Mouse (Mus musculus) T-helper 1 cell (primary cell): Measurements from ENCODE around the gene Gp1bb.

ENCODE experiments used
- in situ Hi-C: fragments of 300-600 bp; cut with MboI, MseI; formaldehyde crosslinking; loops from one replicate; pipeline ENCODE4 v1.15.1; 2025; ENCODE audit warnings: high pct_unique_total_duplicates

Gene Gp1bb

DNA sequence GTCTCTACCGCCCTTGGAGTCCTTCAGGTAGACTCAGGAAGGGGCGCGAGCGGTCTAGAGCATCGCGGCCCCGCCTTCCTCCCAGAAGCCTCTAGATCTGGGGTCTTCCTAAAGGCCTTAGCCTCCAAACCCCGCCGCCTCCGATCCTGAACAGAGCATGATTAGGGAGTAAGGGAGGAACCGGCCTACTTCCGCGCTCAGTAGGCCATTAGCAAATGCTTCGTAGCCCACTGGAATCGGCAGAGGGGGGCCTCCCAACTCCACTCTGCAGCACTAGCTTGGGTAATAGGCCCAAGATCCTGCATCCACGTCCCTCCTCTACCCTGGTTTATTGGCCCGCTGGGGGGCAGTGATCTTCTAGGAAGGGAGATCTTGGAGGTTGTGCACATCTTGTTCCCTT lies at the start of gene Gp1bb:
Gene Gp1bb, minus strand, starts transcription at position 385 of the 400 bp plus-strand sequence.
- in situ Hi-C loops: loop anchor here (5.0 kb wide), 1 partner anchor 180 kb away; no protein-coding TSS in a partner anchor

DNA sequence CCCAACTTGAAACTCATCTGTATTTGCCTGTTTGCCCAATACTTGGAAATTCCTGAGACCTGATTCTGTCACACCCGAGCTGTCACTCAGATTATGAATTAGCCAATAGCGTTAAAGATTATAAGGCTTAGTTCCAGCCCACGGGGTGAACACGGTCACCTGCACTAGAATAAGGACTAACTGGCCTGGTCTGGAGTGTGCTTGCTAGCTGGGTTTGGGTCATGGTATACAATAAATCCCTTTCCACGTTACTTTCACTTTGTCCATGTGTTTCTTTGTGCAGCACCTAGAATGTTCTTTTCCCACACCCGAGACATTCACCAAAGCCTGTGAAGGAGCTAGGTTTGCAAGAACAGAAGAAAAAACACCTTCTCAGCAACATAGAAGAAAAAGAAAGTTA lies 47.7 kb upstream of the Gp1bb start:
- in situ Hi-C loops: no loop called here

DNA sequence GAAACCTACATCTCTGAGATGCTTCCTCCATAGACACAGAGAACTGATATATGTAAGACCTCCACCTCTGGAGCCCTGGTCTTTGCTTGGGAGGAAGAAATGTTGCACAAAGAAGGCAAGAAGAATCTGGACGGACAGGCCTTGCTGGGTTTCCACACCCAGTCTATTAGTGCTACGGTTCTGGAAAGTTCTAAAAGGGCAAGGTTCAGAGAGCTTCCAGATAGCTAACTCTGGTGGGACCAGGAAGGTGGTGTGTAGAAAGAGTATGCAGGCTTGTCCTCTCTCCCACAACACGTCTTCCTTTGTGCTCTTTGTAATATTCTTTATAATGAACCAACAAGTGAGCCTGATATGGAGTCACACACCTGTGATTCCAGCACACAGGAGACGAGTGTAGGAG lies 36.4 kb upstream of the Gp1bb start:
- in situ Hi-C loops: no loop called here

GRCm38 (mm10) chr16:18655372-18656098 lies 33.3 kb upstream of the Gp1bb start:
- in situ Hi-C loops: no loop called here

DNA sequence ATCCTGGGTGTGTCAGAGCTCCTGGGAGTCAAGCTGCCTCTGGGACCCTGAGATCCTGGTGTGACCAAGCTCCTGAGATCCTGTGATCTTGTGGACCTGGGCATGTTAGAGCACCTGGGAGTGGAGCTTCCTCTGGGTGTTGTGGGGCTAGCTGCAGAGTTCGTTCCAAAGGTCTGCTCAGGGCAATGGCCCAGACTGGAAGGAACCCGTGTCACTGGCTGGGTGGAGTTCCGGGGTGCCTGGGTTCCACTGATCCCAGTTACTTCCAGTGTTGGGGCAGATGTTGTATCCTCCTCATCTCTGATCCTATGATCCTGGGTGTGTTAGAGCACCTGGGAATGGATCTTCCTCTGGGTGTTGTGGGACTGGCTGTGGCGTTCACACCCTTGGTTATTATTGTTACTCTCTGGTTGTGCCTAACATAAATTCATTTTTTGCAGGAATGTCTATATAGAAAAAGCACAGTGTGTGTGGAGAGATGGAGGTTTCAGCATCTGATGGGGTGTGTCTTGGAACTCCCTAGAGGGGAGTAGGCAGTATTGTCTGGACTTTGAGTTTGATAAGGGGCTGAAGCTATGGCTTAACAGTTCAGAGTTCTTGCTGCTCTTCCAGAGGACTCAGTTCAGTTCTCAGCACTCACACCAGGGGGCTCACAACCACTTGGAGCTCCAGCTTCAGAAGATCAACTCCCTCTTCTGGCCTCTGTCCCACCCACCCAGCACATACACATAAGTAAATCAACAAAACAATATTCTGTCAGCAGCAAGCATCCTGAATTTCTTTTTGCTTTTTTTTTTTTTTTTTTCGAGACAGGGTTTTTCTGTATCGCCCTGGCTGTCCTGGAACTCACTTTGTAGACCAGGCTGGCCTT lies 31.3 kb upstream of the Gp1bb start:
- in situ Hi-C loops: no loop called here

- in situ Hi-C loops: no loop called here
Measured at GRCm38 (mm10) chr16:18649126-18649525, 26.9 kb upstream of the Gp1bb start.

GRCm38 (mm10) chr16:18645329-18645728 lies 23.1 kb upstream of the Gp1bb start:
- in situ Hi-C loops: no loop called here

GRCm38 (mm10) chr16:18644485-18644884 lies 22.3 kb upstream of the Gp1bb start:
- in situ Hi-C loops: no loop called here

GRCm38 (mm10) chr16:18643406-18643998 lies 21.3 kb upstream of the Gp1bb start:
- in situ Hi-C loops: no loop called here

- in situ Hi-C loops: no loop called here
Measured at GRCm38 (mm10) chr16:18642897-18643296, 20.7 kb upstream of the Gp1bb start.

GRCm38 (mm10) chr16:18642291-18642690 lies 20.1 kb upstream of the Gp1bb start:
- in situ Hi-C loops: no loop called here

DNA sequence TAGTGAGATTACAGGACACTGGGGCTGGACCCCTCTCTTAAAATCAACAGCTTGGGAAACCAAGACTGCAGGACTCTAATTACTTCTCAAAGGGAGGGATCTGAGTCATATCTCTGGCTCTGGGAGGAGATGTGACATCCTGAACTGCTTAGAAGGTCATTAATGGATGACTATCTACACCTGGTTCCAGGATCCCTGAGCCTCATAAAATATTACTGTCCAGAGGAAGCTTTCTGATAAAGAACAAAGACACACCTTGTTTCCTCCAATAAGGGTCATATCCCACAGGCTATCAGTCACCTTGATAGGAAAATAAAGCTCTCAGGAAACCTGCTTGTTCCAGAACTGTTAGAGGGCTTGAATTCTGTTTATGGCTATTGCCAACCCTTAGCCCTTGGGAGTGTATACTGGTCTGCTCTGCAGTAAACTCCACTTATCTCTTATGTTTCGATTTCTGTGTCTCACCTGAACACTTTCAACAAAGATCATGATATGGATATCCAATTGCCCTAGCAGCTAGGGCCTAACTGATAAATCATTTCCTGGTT lies 17.3 kb upstream of the Gp1bb start:
- in situ Hi-C loops: no loop called here

- in situ Hi-C loops: no loop called here
Measured at GRCm38 (mm10) chr16:18638396-18638795, 16.2 kb upstream of the Gp1bb start.

DNA sequence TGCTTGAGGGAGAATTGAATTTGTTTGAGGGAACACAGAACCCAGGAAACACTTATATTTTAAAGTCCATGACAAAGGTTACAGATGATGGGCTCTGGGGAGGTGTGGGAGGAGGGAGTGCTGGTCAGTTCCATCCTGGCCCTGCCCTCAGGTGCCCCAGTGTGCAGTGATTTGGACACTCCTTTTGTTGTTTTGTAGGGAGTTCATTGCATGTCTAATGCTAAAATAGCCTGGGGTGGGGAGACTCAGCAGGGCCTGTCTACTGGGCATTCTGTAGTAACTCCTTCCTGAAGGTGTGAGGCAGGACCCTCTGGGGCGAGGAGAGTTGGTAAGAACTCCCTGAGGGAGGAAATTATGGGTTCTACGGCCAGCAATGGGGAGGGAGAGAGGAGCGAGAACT lies 14.6 kb upstream of the Gp1bb start:
- in situ Hi-C loops: no loop called here

GRCm38 (mm10) chr16:18636401-18636800 lies 14.2 kb upstream of the Gp1bb start:
- in situ Hi-C loops: no loop called here

DNA sequence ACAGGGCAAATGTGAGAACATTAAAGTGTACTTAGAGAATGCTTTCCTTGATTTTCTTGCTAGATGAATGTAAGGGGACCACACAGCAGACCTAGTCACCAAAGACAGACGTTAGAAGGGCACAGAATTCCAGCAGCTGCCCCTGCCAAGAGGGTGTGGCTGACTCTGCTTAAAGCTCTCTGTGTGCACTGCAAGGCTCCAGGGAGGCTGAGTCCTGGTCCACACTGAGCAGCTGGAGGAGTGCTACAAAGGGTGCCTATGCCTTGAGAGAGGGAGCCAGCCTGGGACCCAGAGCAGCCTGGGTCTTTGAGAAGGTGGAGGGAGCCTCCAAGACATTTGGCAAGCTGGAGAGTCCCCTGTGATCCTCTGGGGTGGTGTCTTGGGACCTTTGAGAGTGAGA lies 11.1 kb upstream of the Gp1bb start:
- in situ Hi-C loops: no loop called here

DNA sequence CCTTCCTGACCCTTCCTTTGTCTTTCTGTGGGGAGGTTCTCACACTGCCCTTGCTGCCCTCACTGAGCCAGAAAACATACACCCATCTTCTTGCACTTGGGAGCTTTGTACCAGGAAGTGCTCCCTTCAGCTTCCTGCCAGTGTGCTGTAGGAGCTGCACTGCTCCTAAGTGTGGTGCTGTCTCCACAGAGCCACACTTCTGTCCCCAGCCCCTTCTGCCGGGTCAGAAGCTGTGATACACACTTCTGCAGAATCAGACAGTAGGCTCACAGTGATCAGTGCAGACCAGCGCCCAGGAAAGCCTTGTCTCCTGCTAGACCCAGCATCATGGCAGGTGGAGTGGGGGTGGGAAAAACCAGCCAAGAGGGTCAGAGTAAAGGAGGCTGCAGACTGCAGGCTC lies 10.6 kb upstream of the Gp1bb start:
- in situ Hi-C loops: no loop called here

DNA sequence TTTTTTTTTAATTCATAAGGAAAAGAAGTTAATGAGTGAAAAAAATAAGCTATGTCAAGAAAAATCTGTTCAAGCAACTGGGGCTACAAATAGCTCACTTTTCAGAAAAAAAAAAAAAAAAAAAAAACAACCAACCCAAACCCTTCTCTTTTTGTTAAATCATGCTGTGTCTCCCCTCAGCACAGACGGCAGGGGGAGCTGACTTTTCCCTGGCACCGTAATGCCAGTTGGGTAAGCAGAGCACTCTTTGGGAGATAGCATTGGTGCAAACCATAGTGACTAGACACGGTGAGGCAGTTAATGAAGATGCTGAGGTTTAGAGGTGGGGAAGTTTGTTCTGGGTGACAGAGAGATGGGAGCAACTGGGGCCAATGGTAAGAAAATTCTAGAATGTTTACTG lies 9.9 kb upstream of the Gp1bb start:
- in situ Hi-C loops: no loop called here

DNA sequence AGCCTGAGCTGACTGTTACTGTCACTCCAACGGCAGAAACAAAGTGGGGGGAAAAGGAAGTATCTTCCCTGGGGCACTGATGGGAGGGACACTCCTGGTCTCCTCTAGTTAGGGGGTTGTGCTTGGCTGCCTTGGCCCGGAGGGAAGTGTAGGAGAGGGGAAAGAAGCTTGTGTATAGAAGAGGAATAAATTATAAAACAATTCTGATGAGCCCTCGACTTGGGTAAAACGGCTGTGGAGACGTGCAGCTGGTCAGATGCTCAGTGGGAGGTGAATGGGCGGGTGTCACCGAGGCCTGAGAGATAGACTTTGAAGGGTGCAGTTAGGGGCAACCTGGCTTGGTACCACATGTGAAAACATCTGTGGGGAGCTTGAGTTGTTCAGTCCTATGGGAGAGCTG lies 8.9 kb upstream of the Gp1bb start:
- in situ Hi-C loops: no loop called here

DNA sequence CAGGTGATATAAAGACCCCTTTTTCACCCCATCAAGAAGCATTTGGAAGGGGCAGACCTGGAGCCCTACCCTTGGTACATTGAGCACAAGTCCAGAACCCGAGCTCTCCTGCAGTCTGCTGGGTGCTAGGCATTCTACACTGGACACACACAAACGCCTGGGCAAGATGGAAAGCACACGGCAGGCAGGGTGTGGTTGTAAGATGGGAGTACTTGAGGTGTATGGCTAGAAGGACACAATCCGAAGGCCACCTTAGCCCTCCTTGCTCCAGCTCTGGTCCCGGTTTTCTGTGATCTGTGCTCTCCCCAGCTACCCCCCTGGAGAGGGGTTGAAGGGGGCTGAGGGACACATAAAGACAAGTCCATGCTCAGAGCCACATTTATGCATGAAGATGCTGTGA lies 8.1 kb upstream of the Gp1bb start:
- in situ Hi-C loops: no loop called here

DNA sequence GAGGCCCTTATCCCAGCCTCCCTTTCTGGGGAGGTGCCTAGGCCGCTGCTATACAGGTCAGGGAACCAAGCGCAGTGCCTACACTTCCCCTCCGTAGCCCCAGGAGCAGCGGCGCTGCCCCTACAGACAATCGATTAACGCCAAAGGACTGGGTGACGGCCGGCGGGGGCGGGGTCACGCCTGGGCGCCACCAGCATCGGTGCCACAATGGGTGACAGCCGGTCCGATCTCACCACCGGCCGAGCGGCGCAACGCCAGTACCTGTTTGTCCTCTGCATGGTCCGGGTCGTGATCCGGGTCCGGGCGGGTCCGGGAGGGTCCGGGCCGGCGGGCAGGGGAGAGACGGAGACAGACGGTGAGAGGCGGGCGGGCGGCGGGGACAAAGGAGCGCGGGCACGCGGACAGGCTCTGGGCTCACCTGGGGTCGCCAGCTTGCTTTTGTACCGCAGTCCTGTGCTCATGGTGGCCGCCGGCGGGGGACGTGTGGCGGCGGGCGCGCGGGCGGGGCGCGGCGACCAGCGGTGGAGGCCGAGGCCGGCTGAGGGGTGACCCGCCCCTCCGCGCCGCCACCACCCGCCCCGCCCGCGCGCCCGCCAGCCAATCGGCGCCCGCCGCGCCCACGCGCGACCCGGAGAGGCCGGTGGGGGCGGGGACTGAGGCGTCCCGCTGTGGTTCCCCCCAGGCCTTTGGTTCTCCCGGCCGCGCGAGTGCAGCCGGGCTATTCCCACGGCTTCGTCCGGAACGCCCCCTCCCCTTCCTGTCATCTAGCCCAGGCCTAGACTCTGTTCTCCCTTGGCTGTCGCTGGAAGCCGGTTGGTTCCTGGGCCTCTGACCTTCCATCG lies 7.4 kb upstream of the Gp1bb start, which contains the start of gene Sept5:
Gene Sept5, minus strand, starts transcription at position 565 of the 842 bp plus-strand sequence.
- in situ Hi-C loops: no loop called here
